Comparison of ENCODE assay signal across 12 mouse cellular contexts in genomic region chr6:145977771-145978450, GRCm38 (mm10). TPM values are rescaled to one million over a fixed set of nuclear protein-coding genes. Genes with fewer than 3 reads are reported as not detected.
DNase-seq lines count a peak whose midpoint lies in the region; ATAC-seq and TF ChIP-seq lines count a peak whose summit lies in the region.
"Had no signal": no experiment of that assay in that cellular context is flagged by ENCODE, and none has a peak within 500 bp of the region (broad histone marks: within the 10 kb centered on the region; RNA-seq: fewer than 3 reads in every experiment).

No protein-coding gene starts in this region.

- TF ChIP-seq POLR2A in heart, adult 2 months (IDR thresholded peaks at IDR 0.05; ENCODE audit: insufficient read depth, low read depth, low read length): no peak

- no peak overlapping the region for H3K9ac ChIP-seq in heart, adult 2 months (ENCODE audit: low read depth, low read length)
- H3K9ac ChIP-seq in heart, embryonic 15.5 days: no peak overlapping the region
- no peak overlapping the region for H3K9ac ChIP-seq in midbrain, embryonic 13.5 days (replicated peaks)
- H3K9ac ChIP-seq: liver, postnatal 0 days; midbrain, embryonic 12.5 days had no signal

- 0 out of 2 replicates have a peak, but pooled peaks have one; percentile 40 for TF ChIP-seq EP300 in heart, adult 2 months (IDR thresholded peaks at IDR 0.05; ENCODE audit: insufficient read depth, low read depth, low read length)

- H3K27me3 ChIP-seq in heart, adult 2 months (ENCODE audit: control insufficient read depth, insufficient read depth, low read length): no peaks in the 10 kb centered on the region
- no peaks in the 10 kb centered on the region for H3K27me3 ChIP-seq in heart, embryonic 15.5 days
- no peaks in the 10 kb centered on the region for H3K27me3 ChIP-seq in midbrain, embryonic 13.5 days
- H3K27me3 ChIP-seq: midbrain, embryonic 12.5 days had no signal

- H3K9me3 ChIP-seq in heart, embryonic 15.5 days (replicated peaks): no peaks in the 10 kb centered on the region
- H3K9me3 ChIP-seq in midbrain, embryonic 13.5 days: no peaks in the 10 kb centered on the region
- H3K9me3 ChIP-seq: midbrain, embryonic 12.5 days had no signal

- H3K4me2 ChIP-seq in heart, embryonic 15.5 days: no peak overlapping the region
- no peak overlapping the region for H3K4me2 ChIP-seq in midbrain, embryonic 13.5 days (replicated peaks)
- H3K4me2 ChIP-seq: midbrain, embryonic 12.5 days had no signal

- H3K79me2 ChIP-seq in heart, adult 2 months (replicated peaks; ENCODE audit: control insufficient read depth, insufficient read depth, low read length): no peaks in the 10 kb centered on the region

- no peaks in the 10 kb centered on the region for H3K36me3 ChIP-seq in heart, adult 2 months (ENCODE audit: control insufficient read depth, insufficient read depth, low read length)
- no peaks in the 10 kb centered on the region for H3K36me3 ChIP-seq in heart, embryonic 15.5 days
- no peaks in the 10 kb centered on the region for H3K36me3 ChIP-seq in midbrain, embryonic 13.5 days
- H3K36me3 ChIP-seq: midbrain, embryonic 12.5 days had no signal

- H3K27ac ChIP-seq in heart, adult 2 months: peak overlapping the region; percentile 79
- peak overlapping the region; percentile 21; the same call in 1 of the 2 replicates for H3K27ac ChIP-seq in heart, embryonic 15.5 days
- H3K27ac ChIP-seq in midbrain, embryonic 13.5 days: no peak overlapping the region
- H3K27ac ChIP-seq: midbrain, embryonic 12.5 days had no signal

- no peak for TF ChIP-seq CTCF in heart, adult 2 months (IDR thresholded peaks at IDR 0.05)

- peak in 1 of 2 experiments; percentile 29 for DNase-seq in heart, adult 2 months
- DNase-seq in heart, postnatal 25 days (ENCODE audit: low spot score): no peak
- DNase-seq in 416B (ENCODE audit: low read depth): peak; percentile 76
- peak; percentile 18 for DNase-seq in T-cell, adult 2 months (ENCODE audit: low spot score)
- no peak for DNase-seq in retina, embryonic 14.5 days (ENCODE audit: low spot score)
- DNase-seq in cerebellum, postnatal 10 days: no peak
- DNase-seq: cerebellum, adult 9-11 months; kidney, adult 9 months; liver, postnatal 0 days had no signal

- H3K4me1 ChIP-seq in heart, adult 2 months (ENCODE audit: control insufficient read depth, insufficient read depth, low read length): peaks cover 6% of the 10 kb centered on the region
- H3K4me1 ChIP-seq in heart, embryonic 15.5 days (replicated peaks): peaks cover 19% of the 10 kb centered on the region
- no peaks in the 10 kb centered on the region for H3K4me1 ChIP-seq in midbrain, embryonic 13.5 days (replicated peaks)
- H3K4me1 ChIP-seq: midbrain, embryonic 12.5 days had no signal

- intact Hi-C loops in heart, adult 2 months (cut with DNase I): no loop called here
- intact Hi-C loops in heart, postnatal 25 days (cut with DNase I): no loop called here

- H3K4me3 ChIP-seq in heart, adult 2 months: no peak overlapping the region
- H3K4me3 ChIP-seq in heart, embryonic 15.5 days: no peak overlapping the region
- H3K4me3 ChIP-seq in midbrain, embryonic 13.5 days (replicated peaks): no peak overlapping the region
- H3K4me3 ChIP-seq: midbrain, embryonic 12.5 days had no signal

- no peak; the same call in 1 of the 2 replicates for ATAC-seq in heart, embryonic 15.5 days (replicated peaks; ENCODE audit: insufficient number of reproducible peaks, insufficient read depth, low FRiP score, low read depth)
- no peak for ATAC-seq in midbrain, embryonic 13.5 days
- ATAC-seq: liver, postnatal 0 days had no signal

- WGBS in heart, adult 2 months: 41% methylated on average over 8 of the region's 8 CpGs
- 43% methylated on average over 8 of the region's 8 CpGs for WGBS in heart, embryonic 15.5 days
- 78% methylated on average over 8 of the region's 8 CpGs for WGBS in midbrain, embryonic 13.5 days

RNA-seq across cellular contexts. Expression of gene Sspn, which starts 46.5 kb away (rescaled TPM):
- total RNA-seq in heart, adult 2 months (2021): 100 to 1,000 TPM; 104 to 114 TPM
- polyA plus RNA-seq in heart, adult 2 months (2012; rRNA removed): 62.1 and 102 TPM in 2 replicates
- total RNA-seq in heart, postnatal 25 days (2021): 100 to 1,000 TPM; 136 to 145 TPM
- 62.2 and 71.4 TPM in 2 replicates for polyA plus RNA-seq in heart, embryonic 15.5 days (2015; fragmentation: Nextera tagmentation; extraction: Ambion mirVana)
- polyA plus RNA-seq in midbrain, embryonic 13.5 days (2015; fragmentation: Nextera tagmentation; extraction: Ambion mirVana): 2.1 and 2.8 TPM in 2 replicates

Comparison
In these comparisons a context has a peak if more than half of its experiments do, and no peak if none do; other contexts are left out.
1. DNase-seq: peak in 416B (single experiment) and T-cell, adult 2 months (single experiment); none in heart, postnatal 25 days (single experiment), retina, embryonic 14.5 days (single experiment) and cerebellum, postnatal 10 days (0 of 2).
2. RNA of gene Sspn, which starts 46.5 kb away (polyA plus RNA-seq): 62.2 to 71.4 TPM in heart, embryonic 15.5 days and 62.1 to 102 TPM in heart, adult 2 months; 2.1 to 2.8 TPM in midbrain, embryonic 13.5 days; every median in the first group is over 10 times any median in the second.